Mouse (Mus musculus): ENCODE results near the gene Adamtsl5.

GRCm38 (mm10) chr10:80304458-80304857 is 43.8 kb downstream of the Adamtsl5 start:
- TF ChIP-seq CTCF (IDR thresholded peaks at IDR 0.05; ENCODE audit: low read depth) (no peak), EP300 (optimal IDR thresholded peaks at IDR 0.05) (no peak)
